Mouse (Mus musculus) testis, adult 2 months (tissue): Measurements from ENCODE around the gene Hoxa7.

Source experiments
- CTCF ChIP-seq: fragments of 200-500 bp; IDR thresholded peaks from 2 replicates; pipeline ENCODE4 v1.5.1; 2012; ENCODE audit warnings: low read depth, mild to moderate bottlenecking, inconsistent platforms, low read length, moderate library complexity; ENCODE audit not compliant: control insufficient read depth, insufficient read depth, insufficient replicate concordance
- POLR2A ChIP-seq: fragments of 200-500 bp; IDR thresholded peaks from 2 replicates; pipeline ENCODE4 v1.6.1; 2012; ENCODE audit warnings: low read depth, mild to moderate bottlenecking, inconsistent platforms, low read length, moderate library complexity; ENCODE audit not compliant: control insufficient read depth

GRCm38 (mm10) chr6:52259081-52259790 is 37.6 kb upstream of the Hoxa7 start:
- TF ChIP-seq CTCF (no peak), POLR2A (no peak)
